Mouse (Mus musculus) heart, postnatal 0 days (tissue): ENCODE data around the gene Anapc4.

Source experiments
- CTCF ChIP-seq: IDR thresholded peaks from 2 replicates; pipeline ENCODE4 v1.5.1; 2016; ENCODE audit warnings: antibody characterized with exemption, control low read depth, low read depth
- EP300 ChIP-seq: IDR thresholded peaks from 2 replicates; pipeline ENCODE4 v1.6.1; 2016; ENCODE audit warnings: antibody characterized with exemption, low read depth

DNA sequence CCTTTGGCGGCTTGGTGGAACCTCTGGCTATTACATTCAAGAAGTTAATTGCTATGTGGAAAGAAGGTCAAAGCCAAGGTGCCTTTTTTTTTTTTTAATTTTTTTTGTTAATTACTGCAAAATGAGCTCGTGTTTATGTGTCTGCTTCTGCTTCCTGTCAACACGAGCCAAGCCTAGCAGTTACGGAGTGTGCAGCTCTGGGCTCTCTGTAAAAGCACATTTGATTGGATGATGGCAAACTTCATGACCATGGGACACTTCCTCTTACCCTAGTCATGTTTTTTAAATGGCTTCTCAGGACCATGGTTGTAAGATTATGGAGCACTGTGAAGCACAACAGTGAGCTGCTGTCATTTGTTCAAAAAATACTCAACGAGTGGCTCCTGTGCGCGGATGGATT is 26.8 kb upstream of the Anapc4 start:
- TF ChIP-seq EP300 = no peak
- no peak for TF ChIP-seq CTCF
